Mouse (Mus musculus) liver, adult 2 months (tissue): ENCODE measurements around the gene Trio.

Experiments
- CTCF ChIP-seq: fragments of 200-500 bp; IDR thresholded peaks from 2 replicates; pipeline ENCODE4 v1.5.1; 2011; ENCODE audit warnings: low read depth, low read length, control low read depth
- POLR2A ChIP-seq: fragments of 200-500 bp; IDR thresholded peaks from 2 replicates; pipeline ENCODE4 v1.6.1; 2011; ENCODE audit warnings: low read length, control low read depth; ENCODE audit not compliant: insufficient read depth; ENCODE audit errors: extremely low read depth

DNA sequence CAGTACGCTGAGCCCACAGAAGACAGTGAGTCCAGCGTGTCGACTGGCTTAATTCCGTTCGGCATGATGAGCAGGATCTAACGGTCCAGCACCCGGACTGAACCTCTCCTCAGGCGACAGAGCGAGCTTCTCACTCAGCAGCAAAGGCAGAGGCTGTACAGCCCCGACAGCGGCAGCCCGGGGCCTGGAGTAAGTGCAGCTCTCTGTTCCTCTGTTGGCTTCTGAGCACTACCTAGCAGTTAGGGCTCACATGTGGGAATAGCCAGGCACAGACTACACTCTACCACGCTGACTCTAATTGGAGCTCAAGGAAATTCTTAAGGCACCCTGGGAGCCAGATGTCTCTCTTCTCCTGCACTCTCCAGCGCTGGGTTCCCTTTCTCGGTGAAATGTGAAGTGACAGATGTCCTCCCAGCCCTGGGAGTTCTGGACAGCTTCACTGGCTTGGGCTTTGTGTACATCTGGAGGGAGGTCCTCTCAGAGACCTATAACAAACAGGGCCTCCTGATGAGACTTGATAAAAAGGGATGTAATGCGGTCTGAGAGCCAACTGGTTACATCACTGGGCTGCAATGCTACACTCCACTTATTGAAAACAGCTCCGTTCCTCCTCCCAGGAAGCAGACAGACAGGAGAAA, 237.4 kb downstream of the Trio start:
- TF ChIP-seq CTCF (no peak), POLR2A (no peak)
